In the genomic region with DNA sequence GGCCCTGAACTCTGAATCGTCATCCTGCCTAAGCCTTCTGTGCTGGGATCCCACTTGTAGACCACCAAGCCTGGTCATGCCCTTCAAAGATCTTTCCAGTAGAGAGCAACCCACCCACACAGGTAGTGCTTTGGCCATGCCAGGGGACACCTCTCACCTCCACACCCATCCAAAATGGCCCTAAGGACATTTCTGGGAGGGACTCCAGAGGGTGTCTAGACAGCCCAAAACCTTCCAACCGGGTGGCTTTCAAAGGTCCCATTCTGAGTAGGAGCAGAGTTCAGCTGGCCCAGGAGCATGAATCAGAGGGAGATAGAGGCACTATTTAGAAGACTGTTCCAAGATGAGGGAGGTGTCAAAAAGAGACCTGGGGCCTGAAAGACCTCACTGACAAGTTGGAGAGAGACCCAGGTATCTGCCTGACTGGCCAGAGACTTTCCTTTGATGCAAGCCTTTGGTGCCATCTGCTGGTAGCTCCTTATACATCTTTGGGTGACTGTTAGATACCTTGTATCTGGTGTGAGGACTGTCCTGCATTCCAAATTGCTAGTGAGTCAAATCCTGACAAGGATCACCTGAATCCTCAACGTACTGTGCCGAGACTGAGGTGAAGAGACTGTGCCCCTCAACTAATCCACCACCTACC, we compare ENCODE assay signal across 8 mouse cellular contexts. TPM values are rescaled to one million over a fixed set of nuclear protein-coding genes. Genes with fewer than 3 reads are reported as not detected.
DNase-seq lines count a peak whose midpoint lies in the region; ATAC-seq and TF ChIP-seq lines count a peak whose summit lies in the region.

No protein-coding gene starts in this region.

- no peak overlapping the region for H3K9ac ChIP-seq in limb, embryonic 14.5 days (ENCODE audit: low read depth, low read length, severe bottlenecking)

- peak; percentile 72 for ATAC-seq in granulocyte monocyte progenitor cell, adult 5-6 weeks (replicated peaks; ENCODE audit: poor library complexity, severe bottlenecking)
- peak; percentile 77; the same call in 1 of the 2 replicates for ATAC-seq in limb, embryonic 14.5 days (ENCODE audit: low FRiP score, low read depth)

- TF ChIP-seq POLR2A in limb, embryonic 14.5 days (IDR thresholded peaks at IDR 0.05; ENCODE audit: borderline replicate concordance, extremely low read depth, insufficient read depth, insufficient read length) = no peak

- no peak overlapping the region for H3K4me2 ChIP-seq in limb, embryonic 14.5 days (replicated peaks; ENCODE audit: low read depth, low read length, severe bottlenecking)

- no peak overlapping the region for H3K4me3 ChIP-seq in limb, embryonic 14.5 days (replicated peaks; ENCODE audit: low read length)

- H3K36me3 ChIP-seq in limb, embryonic 14.5 days (ENCODE audit: control insufficient read depth, insufficient read depth, low read length) = no peaks in the 10 kb centered on the region

- WGBS in limb, embryonic 14.5 days = 53% methylated on average over 4 of the region's 4 CpGs

- H3K9me3 ChIP-seq in limb, embryonic 14.5 days (ENCODE audit: control insufficient read depth, low read length) = no peaks in the 10 kb centered on the region

- DNase-seq in 3T3-L1 (ENCODE audit: low read depth, low spot score) = peak; percentile 89
- peak; percentile 62 for DNase-seq in Muller cell, postnatal 12 days (ENCODE audit: inconsistent ontology term)
- DNase-seq in cerebellum, postnatal 10 days = peak; percentile 91 to 93
- DNase-seq in kidney, adult 9 months = peak; percentile 87
- DNase-seq in limb, embryonic 14.5 days (ENCODE audit: low spot score) = peak; percentile 82
- DNase-seq in neural tube, embryonic 10.5 days (ENCODE audit: extremely low spot score, low spot score) = peak; percentile 61
- peak; percentile 82 for DNase-seq in testis, postnatal 10 days (ENCODE audit: low spot score)

- H3K27me3 ChIP-seq in limb, embryonic 14.5 days (ENCODE audit: control insufficient read depth, insufficient read depth, low read length) = peaks cover 13% of the 10 kb centered on the region; the same call in 1 of the 2 replicates

- H3K4me1 ChIP-seq in limb, embryonic 14.5 days (ENCODE audit: control insufficient read depth, insufficient read depth, low read length) = no peaks in the 10 kb centered on the region

- H3K27ac ChIP-seq in limb, embryonic 14.5 days (replicated peaks; ENCODE audit: low read depth, low read length) = no peak overlapping the region

RNA-seq across cellular contexts. Expression of gene Eps8l2, which starts 24.5 kb away (rescaled TPM):
- 0.11 TPM in 1 of 2 replicates, not detected in the other for total RNA-seq in granulocyte monocyte progenitor cell, adult 5-6 weeks (2014; fragmentation: Nextera tagmentation)
- total RNA-seq in granulocyte monocyte progenitor cell, adult 5-6 weeks (2017) = not detected in 2 replicates
- polyA plus RNA-seq in limb, embryonic 14.5 days (2012; rRNA removed) = 20.3 and 22.4 TPM in 2 replicates
- 17.0 and 19.0 TPM in 2 replicates for polyA plus RNA-seq in limb, embryonic 14.5 days (2014; fragmentation: Nextera tagmentation; extraction: Ambion mirVana)

RNA-seq across cellular contexts. Expression of gene Taldo1, which starts 28.8 kb away (rescaled TPM):
- total RNA-seq in granulocyte monocyte progenitor cell, adult 5-6 weeks (2014; fragmentation: Nextera tagmentation) = 289 and 344 TPM in 2 replicates
- 559 and 668 TPM in 2 replicates for total RNA-seq in granulocyte monocyte progenitor cell, adult 5-6 weeks (2017)
- 161 and 188 TPM in 2 replicates for polyA plus RNA-seq in limb, embryonic 14.5 days (2012; rRNA removed)
- polyA plus RNA-seq in limb, embryonic 14.5 days (2014; fragmentation: Nextera tagmentation; extraction: Ambion mirVana) = 238 and 243 TPM in 2 replicates

RNA-seq across cellular contexts. Expression of gene Tmem80, which starts 35.7 kb away (rescaled TPM):
- total RNA-seq in granulocyte monocyte progenitor cell, adult 5-6 weeks (2014; fragmentation: Nextera tagmentation) = 6.0 and 13.2 TPM in 2 replicates
- 4.5 and 8.7 TPM in 2 replicates for total RNA-seq in granulocyte monocyte progenitor cell, adult 5-6 weeks (2017)
- 55.6 and 59.5 TPM in 2 replicates for polyA plus RNA-seq in limb, embryonic 14.5 days (2012; rRNA removed)
- polyA plus RNA-seq in limb, embryonic 14.5 days (2014; fragmentation: Nextera tagmentation; extraction: Ambion mirVana) = 23.4 and 23.6 TPM in 2 replicates

RNA-seq across cellular contexts. Expression of gene Deaf1, which starts 35.7 kb away (rescaled TPM):
- total RNA-seq in granulocyte monocyte progenitor cell, adult 5-6 weeks (2014; fragmentation: Nextera tagmentation) = 43.3 and 52.4 TPM in 2 replicates
- 6.3 and 21.4 TPM in 2 replicates for total RNA-seq in granulocyte monocyte progenitor cell, adult 5-6 weeks (2017)
- 47.0 TPM in 2 replicates for polyA plus RNA-seq in limb, embryonic 14.5 days (2012; rRNA removed)
- 82.6 and 89.1 TPM in 2 replicates for polyA plus RNA-seq in limb, embryonic 14.5 days (2014; fragmentation: Nextera tagmentation; extraction: Ambion mirVana)

RNA-seq across cellular contexts. Expression of gene Gatd1, which starts 50.7 kb away (rescaled TPM):
- 19.7 and 41.9 TPM in 2 replicates for total RNA-seq in granulocyte monocyte progenitor cell, adult 5-6 weeks (2014; fragmentation: Nextera tagmentation)
- total RNA-seq in granulocyte monocyte progenitor cell, adult 5-6 weeks (2017) = 10.8 and 15.6 TPM in 2 replicates
- polyA plus RNA-seq in limb, embryonic 14.5 days (2012; rRNA removed) = 92.3 and 108 TPM in 2 replicates
- 49.0 and 51.2 TPM in 2 replicates for polyA plus RNA-seq in limb, embryonic 14.5 days (2014; fragmentation: Nextera tagmentation; extraction: Ambion mirVana)
